Mouse (Mus musculus): ENCODE results near the gene Gm29666.

GRCm38 (mm10) chr15:84968534-84968933 lies 48.7 kb upstream of the Gm29666 start:
- TF ChIP-seq POLR2A (IDR thresholded peaks at IDR 0.05; ENCODE audit: control insufficient read depth, extremely low read depth, insufficient read depth, low read length, poor library complexity) (no peak), CTCF (IDR thresholded peaks at IDR 0.05; ENCODE audit: borderline replicate concordance, control insufficient read depth, extremely low read depth, insufficient read depth, low read length, poor library complexity) (no peak)

Data from thymus, adult 2 months (tissue).